In the genomic region with DNA sequence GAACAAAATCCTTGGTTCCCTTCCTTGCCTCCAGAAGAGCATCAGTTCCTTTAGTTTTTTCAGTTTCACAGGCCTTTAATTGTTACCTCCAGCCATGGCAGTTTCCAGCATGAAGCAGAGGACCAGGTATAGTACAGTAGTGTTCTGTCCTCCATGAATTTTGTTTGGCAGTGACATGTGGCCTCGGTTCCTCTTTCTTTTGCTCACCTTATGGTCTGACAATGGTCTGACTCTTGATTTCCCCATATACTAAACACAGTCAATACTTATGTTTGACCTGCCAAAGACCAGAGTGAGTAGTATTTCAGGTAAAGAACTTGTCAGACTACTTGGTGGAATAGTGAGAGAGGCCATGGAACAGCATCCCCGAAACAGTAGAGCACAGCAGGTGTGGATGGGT, we compare ENCODE assay signal across 36 mouse cellular contexts. TPM values are rescaled to one million over a fixed set of nuclear protein-coding genes. Genes with fewer than 3 reads are reported as not detected.
"Had no signal": no experiment of that assay in that cellular context is flagged by ENCODE, and none has a peak within 500 bp of the region (broad histone marks: within the 10 kb centered on the region; RNA-seq: fewer than 3 reads in every experiment).

No protein-coding gene starts in this region.

- H3K4me3 ChIP-seq: limb, embryonic 10.5 days; limb, embryonic 12.5 days; limb, embryonic 13.5 days; limb, embryonic 15.5 days; liver, embryonic 12.5 days; liver, embryonic 13.5 days; liver, embryonic 15.5 days; lung, embryonic 15.5 days; megakaryocyte, embryonic 14.5 days; midbrain, embryonic 10.5 days; midbrain, embryonic 12.5 days; midbrain, embryonic 13.5 days; midbrain, embryonic 15.5 days; myocyte had no signal

- H3K4me2 ChIP-seq: limb, embryonic 12.5 days; limb, embryonic 13.5 days; limb, embryonic 15.5 days; liver, embryonic 11.5 days; liver, embryonic 12.5 days; liver, embryonic 13.5 days; liver, embryonic 15.5 days; lung, embryonic 14.5 days; lung, embryonic 15.5 days; midbrain, embryonic 11.5 days; midbrain, embryonic 12.5 days; midbrain, embryonic 13.5 days; midbrain, embryonic 15.5 days had no signal

- H3K4me1 ChIP-seq: limb, embryonic 10.5 days; limb, embryonic 12.5 days; limb, embryonic 15.5 days; liver, embryonic 12.5 days; liver, embryonic 13.5 days; liver, embryonic 15.5 days; lung, embryonic 15.5 days; megakaryocyte, embryonic 14.5 days; midbrain, embryonic 12.5 days; midbrain, embryonic 13.5 days; midbrain, embryonic 15.5 days had no signal

- H3K27me3 ChIP-seq: limb, embryonic 12.5 days; limb, embryonic 13.5 days; limb, embryonic 15.5 days; liver, embryonic 12.5 days; liver, embryonic 13.5 days; liver, embryonic 15.5 days; lung, embryonic 15.5 days; megakaryocyte, embryonic 14.5 days; midbrain, embryonic 12.5 days; midbrain, embryonic 13.5 days; midbrain, embryonic 15.5 days had no signal

- ATAC-seq: liver, embryonic 12.5 days; liver, postnatal 0 days; lung, postnatal 0 days; midbrain, embryonic 13.5 days; midbrain, embryonic 15.5 days; midbrain, embryonic 16.5 days had no signal

- H3K27ac ChIP-seq: limb, embryonic 10.5 days; limb, embryonic 12.5 days; limb, embryonic 13.5 days; limb, embryonic 15.5 days; liver, embryonic 12.5 days; liver, embryonic 13.5 days; liver, embryonic 14.5 days; liver, embryonic 15.5 days; lung, embryonic 15.5 days; macrophage; midbrain, embryonic 10.5 days; midbrain, embryonic 12.5 days; midbrain, embryonic 13.5 days; midbrain, embryonic 15.5 days had no signal

- DNase-seq: left cerebral cortex, postnatal 4 days; liver; liver, embryonic 13.5 days; liver, postnatal 0 days; lung, adult 18-20 months; lung, adult 2 months; lung, embryonic 14.5 days; lung, postnatal 10 days; lung, postnatal 14 days; lung, postnatal 36 days; lung, postnatal 4 days; midbrain, embryonic 14.5 days had no signal

- H3K9ac ChIP-seq: limb, embryonic 12.5 days; limb, embryonic 13.5 days; limb, embryonic 15.5 days; liver, embryonic 12.5 days; liver, embryonic 13.5 days; liver, embryonic 14.5 days; liver, embryonic 15.5 days; liver, postnatal 0 days; lung, embryonic 14.5 days; lung, embryonic 15.5 days; midbrain, embryonic 12.5 days; midbrain, embryonic 13.5 days; midbrain, embryonic 15.5 days had no signal

- H3K9me3 ChIP-seq: limb, embryonic 10.5 days; limb, embryonic 12.5 days; limb, embryonic 13.5 days; limb, embryonic 15.5 days; liver, embryonic 12.5 days; liver, embryonic 13.5 days; liver, embryonic 15.5 days; lung, embryonic 15.5 days; midbrain, embryonic 10.5 days; midbrain, embryonic 12.5 days; midbrain, embryonic 13.5 days; midbrain, embryonic 15.5 days had no signal

- H3K36me3 ChIP-seq: limb, embryonic 10.5 days; limb, embryonic 12.5 days; limb, embryonic 13.5 days; limb, embryonic 15.5 days; liver, embryonic 12.5 days; liver, embryonic 13.5 days; liver, embryonic 15.5 days; lung, embryonic 15.5 days; midbrain, embryonic 10.5 days; midbrain, embryonic 12.5 days; midbrain, embryonic 13.5 days; midbrain, embryonic 15.5 days had no signal

RNA-seq across cellular contexts. Expression of a gene that starts 23.0 kb away (rescaled TPM):
- polyA plus RNA-seq: macrophage had no signal

RNA-seq across cellular contexts. Expression of a gene that starts 39.2 kb away (rescaled TPM):
- polyA plus RNA-seq: macrophage; midbrain, embryonic 15.5 days; midbrain, postnatal 0 days; myocyte had no signal

RNA-seq across cellular contexts. Expression of a gene that starts 48.4 kb away (rescaled TPM):
- polyA plus RNA-seq: limb, embryonic 10.5 days; limb, embryonic 11.5 days; limb, embryonic 12.5 days; limb, embryonic 15.5 days; liver, adult 2 months; liver, embryonic 11.5 days; liver, embryonic 12.5 days; liver, embryonic 13.5 days; liver, embryonic 14.5 days; liver, embryonic 15.5 days; liver, embryonic 16.5 days; lung, adult 2 months; lung, embryonic 14.5 days; lung, embryonic 15.5 days; lung, postnatal 0 days; macrophage; midbrain, embryonic 10.5 days; midbrain, embryonic 11.5 days; midbrain, embryonic 12.5 days; midbrain, embryonic 13.5 days; midbrain, embryonic 14.5 days; midbrain, embryonic 15.5 days; midbrain, embryonic 16.5 days; midbrain, postnatal 0 days; myocyte; neural tube, embryonic 11.5 days had no signal
